Mouse (Mus musculus) thymus, postnatal 10 days (tissue): Measurements from ENCODE around the gene Pla2g3.

ENCODE experiments used
- DNase-seq, 2 experiments: peaks; one replicate each; pipeline ENCODE4 v3.0.0; 2021; ENCODE audit warnings: low spot score in 2 of 2

Gene Pla2g3

GRCm38 (mm10) chr11:3536745-3537333 lies 48.8 kb downstream of the Pla2g3 start:
- DNase-seq = no peak

- DNase-seq = no peak
These were observed 49.6 kb downstream of the Pla2g3 start for GRCm38 (mm10) chr11:3537711-3538110.

- DNase-seq = no peak
These were observed 50.3 kb downstream of the Pla2g3 start for GRCm38 (mm10) chr11:3538341-3538740.

- peak; percentile 80 to 81 for DNase-seq
These were observed 51.2 kb downstream of the Pla2g3 start for GRCm38 (mm10) chr11:3539111-3539825.

- DNase-seq = no peak
These were observed 51.7 kb downstream of the Pla2g3 start for GRCm38 (mm10) chr11:3539826-3540196.

- no peak for DNase-seq
These were observed 52.5 kb downstream of the Pla2g3 start, which contains the start of gene Smtn for GRCm38 (mm10) chr11:3540451-3541085. TSS of gene Smtn (minus strand) at chr11:3540612.

- DNase-seq = no peak
These were observed 53.8 kb downstream of the Pla2g3 start for GRCm38 (mm10) chr11:3541932-3542331.

- DNase-seq = no peak
These were observed 54.9 kb downstream of the Pla2g3 start for GRCm38 (mm10) chr11:3543001-3543400.

- DNase-seq = no peak
These were observed 56.3 kb downstream of the Pla2g3 start for GRCm38 (mm10) chr11:3544409-3544808.

- no peak for DNase-seq
These were observed 57.6 kb downstream of the Pla2g3 start for GRCm38 (mm10) chr11:3545531-3546241.

GRCm38 (mm10) chr11:3546242-3546562 lies 58.1 kb downstream of the Pla2g3 start:
- DNase-seq = no peak

GRCm38 (mm10) chr11:3547047-3547446 lies 59.0 kb downstream of the Pla2g3 start:
- no peak for DNase-seq

GRCm38 (mm10) chr11:3547969-3548368 lies 59.9 kb downstream of the Pla2g3 start:
- no peak for DNase-seq

- no peak for DNase-seq
These were observed 60.6 kb downstream of the Pla2g3 start for GRCm38 (mm10) chr11:3548564-3549295.
